Mouse (Mus musculus) heart, postnatal 0 days (tissue): ENCODE results near the gene Ccr6. TPM values are rescaled to one million over a fixed set of nuclear protein-coding genes. Genes with fewer than 3 reads are reported as not detected.

Source experiments
- ATAC-seq: fragments of 200-750 bp; cut with Nextera tagmentation; 2 replicates; pipeline ENCODE4 v1.8.0; 2017; ENCODE audit warnings: low read depth, moderate number of reproducible peaks, moderate library complexity; ENCODE audit not compliant: insufficient read depth
- DNase-seq: peaks from one replicate; pipeline ENCODE4 v3.0.0-alpha.2; 2016; ENCODE audit warnings: low spot score
- H3K27ac ChIP-seq: fragments of 300-500 bp; sonication (generic); 2 replicates; pipeline ENCODE4 v1.5.1; 2014; ENCODE audit warnings: low read depth, mild to moderate bottlenecking
- H3K27me3 ChIP-seq: fragments of 300-500 bp; sonication (generic); 2 replicates; pipeline ENCODE4 v1.6.1; 2014; ENCODE audit warnings: low read length, mixed read lengths; ENCODE audit not compliant: control insufficient read depth, insufficient read depth
- H3K36me3 ChIP-seq: fragments of 300-500 bp; sonication (generic); replicated peaks from 2 replicates; pipeline ENCODE4 v1.6.1; 2014; ENCODE audit warnings: low read length, mixed read lengths; ENCODE audit not compliant: control insufficient read depth, insufficient read depth
- H3K4me1 ChIP-seq: fragments of 300-500 bp; sonication (generic); 2 replicates; pipeline ENCODE4 v1.6.1; 2014; ENCODE audit warnings: antibody characterized with exemption; ENCODE audit not compliant: control insufficient read depth, insufficient read depth
- H3K4me2 ChIP-seq: fragments of 300-500 bp; sonication (generic); 2 replicates; pipeline ENCODE4 v1.6.1; 2014; ENCODE audit warnings: low read depth, mild to moderate bottlenecking, low read length, moderate library complexity
- H3K4me3 ChIP-seq: fragments of 300-500 bp; sonication (generic); 2 replicates; pipeline ENCODE4 v1.5.1; 2014; ENCODE audit warnings: low read depth, low read length
- H3K9ac ChIP-seq: fragments of 300-500 bp; sonication (generic); replicated peaks from 2 replicates; pipeline ENCODE4 v1.6.1; 2014; ENCODE audit warnings: low read depth, low read length, mixed read lengths
- H3K9me3 ChIP-seq: fragments of 300-500 bp; sonication (generic); replicated peaks from 2 replicates; pipeline ENCODE4 v1.6.1; 2016; ENCODE audit warnings: low read length; ENCODE audit not compliant: control insufficient read depth
- CTCF ChIP-seq: IDR thresholded peaks from 2 replicates; pipeline ENCODE4 v1.5.1; 2016; ENCODE audit warnings: antibody characterized with exemption, control low read depth, low read depth
- EP300 ChIP-seq: IDR thresholded peaks from 2 replicates; pipeline ENCODE4 v1.6.1; 2016; ENCODE audit warnings: antibody characterized with exemption, low read depth
- WGBS: fragments of 180-500 bp; shearing (Covaris S2); extraction: QIAGEN DNeasy Blood & Tissue Kit; methylation state at CpG from one replicate; pipeline ENCODE4 v1.1.7; 2014; 5-methylcytosine and 5-hydroxymethylcytosine counted together
- polyA plus RNA-seq: library from polyadenylated mRNA; unstranded; fragments of >200 nt; fragmentation: Nextera tagmentation; extraction: Ambion mirVana; gene quantifications from 2 replicates; pipeline ENCODE4 v1.2.1, GENCODE M21; 2015
- total RNA-seq: library from RNA; depleted of rRNA; stranded (reverse); fragments of >200 nt; gene quantifications from 2 replicates; pipeline ENCODE4 v1.2.3, GENCODE M21; 2014; ENCODE audit warnings: low replicate concordance

Ccr6 gene
- total and polyA plus RNA-seq, 2 experiments from 2014 or later, result not detected

DNA sequence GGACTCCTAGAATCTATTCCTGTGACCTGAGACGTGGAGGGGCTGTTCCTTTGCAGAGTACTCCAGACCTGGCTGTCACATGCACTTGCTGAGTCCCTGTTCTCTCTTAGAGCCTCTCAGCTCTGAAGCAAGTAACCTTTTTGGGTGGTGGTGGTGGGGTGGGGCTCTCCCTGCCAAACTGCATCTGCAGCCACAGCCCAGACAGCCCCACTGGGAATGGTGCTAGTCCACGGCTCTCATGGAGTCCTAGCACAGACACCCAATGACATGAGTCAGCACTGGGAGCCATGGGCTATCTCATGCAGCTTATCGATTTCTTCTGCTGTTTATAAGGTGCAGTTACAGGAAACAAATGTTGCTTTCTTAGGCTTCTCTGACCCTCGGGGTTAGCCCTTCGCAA, 61.9 kb downstream of the Ccr6 start:
- ATAC-seq, result no peak
- no peak for DNase-seq
- WGBS, result 72% methylated on average over 5 of the region's 5 CpGs

DNA sequence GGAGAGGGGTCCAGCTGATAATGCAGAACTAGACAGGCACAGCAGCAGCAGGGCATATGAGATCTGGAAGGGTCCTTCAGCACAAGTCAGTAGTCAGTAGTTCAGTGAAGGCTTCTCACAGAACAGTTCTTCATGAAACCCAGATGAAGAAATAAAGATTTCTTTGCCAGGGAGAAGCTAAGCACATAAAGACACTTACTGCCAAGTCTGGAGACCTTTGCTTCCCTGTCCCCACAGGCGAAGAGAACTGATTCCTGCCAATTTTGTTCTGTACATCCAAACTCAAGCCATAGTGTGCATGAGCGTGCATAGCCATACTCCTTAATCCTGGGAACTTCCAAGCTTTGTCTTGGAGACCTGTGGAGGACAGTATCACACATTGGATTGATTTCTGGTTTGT, 62.4 kb downstream of the Ccr6 start:
- Histone ChIP-seq H3K4me2 (no peak overlapping the region), H3K27ac (no peak overlapping the region), H3K9me3 (no peaks in the 10 kb centered on the region), H3K9ac (no peak overlapping the region), H3K4me3 (no peak overlapping the region), H3K36me3 (peaks cover 32% of the 10 kb centered on the region), H3K27me3 (no peaks in the 10 kb centered on the region), H3K4me1 (no peaks in the 10 kb centered on the region)
- ATAC-seq (no peak), DNase-seq (no peak)
- 84% methylated on average over 2 of the region's 2 CpGs for WGBS
- TF ChIP-seq EP300, result no peak
- no peak for TF ChIP-seq CTCF

More for the DNA sequence above, 61.9 kb downstream of the Ccr6 start:
- H3K4me3 ChIP-seq, result no peak overlapping the region
- no peaks in the 10 kb centered on the region for H3K4me1 ChIP-seq
- H3K36me3 ChIP-seq, result peaks cover 34% of the 10 kb centered on the region
- no peak overlapping the region for H3K9ac ChIP-seq
- no peaks in the 10 kb centered on the region for H3K27me3 ChIP-seq
- H3K27ac ChIP-seq, result no peak overlapping the region
- TF ChIP-seq CTCF (no peak), EP300 (no peak)
- no peak overlapping the region for H3K4me2 ChIP-seq
- no peaks in the 10 kb centered on the region for H3K9me3 ChIP-seq

DNA sequence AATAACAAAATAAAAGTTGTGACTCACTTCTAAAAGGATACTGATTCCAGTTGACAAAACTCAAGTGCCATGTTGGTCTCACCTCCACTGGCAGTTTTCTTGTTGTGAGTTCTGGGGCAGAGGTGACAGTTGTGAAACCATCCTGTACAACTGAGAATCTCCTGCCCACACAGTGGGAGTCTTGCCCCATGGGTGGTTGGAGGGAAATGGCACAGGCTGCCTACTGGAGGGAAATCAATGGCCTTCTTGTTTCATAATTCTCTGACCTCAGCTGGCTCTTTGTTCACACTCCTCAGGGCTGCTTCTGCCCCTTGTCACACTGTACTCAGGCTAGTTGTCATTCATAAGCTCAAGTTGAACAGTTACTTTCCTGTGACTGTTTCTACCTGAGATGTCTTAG, 63.7 kb downstream of the Ccr6 start:
- no peak overlapping the region for H3K4me2 ChIP-seq
- ATAC-seq (no peak), DNase-seq (no peak)
- H3K27me3 ChIP-seq, result no peaks in the 10 kb centered on the region
- no peak for TF ChIP-seq EP300
- TF ChIP-seq CTCF, result no peak
- no peak overlapping the region for H3K9ac ChIP-seq
- no peak overlapping the region for H3K4me3 ChIP-seq
- H3K27ac ChIP-seq, result no peak overlapping the region
- no peaks in the 10 kb centered on the region for H3K4me1 ChIP-seq
- no peaks in the 10 kb centered on the region for H3K9me3 ChIP-seq
- peaks cover 26% of the 10 kb centered on the region for H3K36me3 ChIP-seq

DNA sequence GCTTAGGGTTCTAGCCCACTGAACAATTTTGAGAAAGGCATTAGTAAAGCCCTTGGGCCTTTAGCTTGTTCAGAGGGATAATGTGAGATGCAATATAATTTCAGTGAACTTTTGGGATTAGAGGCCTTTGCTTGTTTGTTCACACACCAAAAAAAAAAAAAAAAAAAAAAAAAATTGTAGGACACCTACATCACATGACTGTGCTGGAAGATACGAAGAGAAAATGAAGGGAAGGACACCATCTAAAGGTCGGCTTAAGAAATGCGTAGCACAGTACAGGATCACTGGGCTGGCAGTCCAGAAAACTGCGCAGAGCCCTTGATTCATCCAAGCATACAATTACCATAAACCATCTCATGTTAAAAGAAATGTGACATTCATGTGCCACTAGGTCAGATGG, 65.7 kb downstream of the Ccr6 start:
- Histone ChIP-seq H3K9ac (no peak overlapping the region), H3K36me3 (peaks cover 20% of the 10 kb centered on the region), H3K4me1 (no peaks in the 10 kb centered on the region), H3K27ac (no peak overlapping the region), H3K4me3 (no peak overlapping the region), H3K4me2 (no peak overlapping the region), H3K27me3 (no peaks in the 10 kb centered on the region), H3K9me3 (no peaks in the 10 kb centered on the region)
- TF ChIP-seq CTCF (no peak), EP300 (no peak)
- ATAC-seq, result no peak
- 79% methylated on average over 4 of the region's 4 CpGs for WGBS
- no peak for DNase-seq

DNA sequence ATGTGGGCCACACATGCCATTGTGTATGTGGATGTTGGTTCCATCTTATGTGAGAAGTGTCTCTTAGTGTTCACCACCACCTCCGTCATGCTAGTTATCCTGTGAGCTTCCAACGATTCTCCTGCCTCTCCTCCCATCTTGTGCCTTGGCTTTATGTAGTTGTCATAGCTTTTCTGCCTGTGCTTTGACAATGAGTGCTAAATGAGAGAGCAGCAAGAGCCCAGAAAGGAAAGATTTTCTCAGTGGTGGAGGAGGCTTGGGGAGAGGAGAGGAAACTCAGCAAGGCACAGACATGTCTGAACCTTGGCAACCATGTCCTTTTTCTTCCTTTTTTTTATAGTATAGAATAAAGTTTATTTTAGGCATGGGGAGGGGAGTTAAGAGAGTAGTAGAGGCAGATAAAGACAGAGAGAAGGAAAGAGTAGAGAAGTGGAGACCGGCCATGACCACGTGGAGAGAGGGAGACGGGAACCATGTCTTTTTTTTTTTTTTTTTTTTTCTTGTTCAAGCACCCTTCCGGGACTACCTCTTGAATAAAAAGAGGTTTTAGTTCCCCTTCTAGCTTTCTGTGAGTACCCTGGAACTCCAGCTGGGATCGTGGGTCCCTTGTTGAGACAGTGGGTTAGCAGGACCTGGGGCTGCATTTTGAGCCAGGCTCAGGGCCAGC, 67.1 kb downstream of the Ccr6 start:
- Histone ChIP-seq H3K9me3 (no peaks in the 10 kb centered on the region), H3K4me2 (no peak overlapping the region), H3K27ac (no peak overlapping the region), H3K9ac (no peak overlapping the region), H3K27me3 (no peaks in the 10 kb centered on the region), H3K36me3 (0 out of 2 replicates have a peak, but pooled peaks cover 11% of the 10 kb centered on the region), H3K4me3 (no peak overlapping the region), H3K4me1 (no peaks in the 10 kb centered on the region)
- 68% methylated on average over 7 of the region's 7 CpGs for WGBS
- ATAC-seq, result no peak
- no peak for DNase-seq
- TF ChIP-seq EP300 (no peak), CTCF (no peak)

DNA sequence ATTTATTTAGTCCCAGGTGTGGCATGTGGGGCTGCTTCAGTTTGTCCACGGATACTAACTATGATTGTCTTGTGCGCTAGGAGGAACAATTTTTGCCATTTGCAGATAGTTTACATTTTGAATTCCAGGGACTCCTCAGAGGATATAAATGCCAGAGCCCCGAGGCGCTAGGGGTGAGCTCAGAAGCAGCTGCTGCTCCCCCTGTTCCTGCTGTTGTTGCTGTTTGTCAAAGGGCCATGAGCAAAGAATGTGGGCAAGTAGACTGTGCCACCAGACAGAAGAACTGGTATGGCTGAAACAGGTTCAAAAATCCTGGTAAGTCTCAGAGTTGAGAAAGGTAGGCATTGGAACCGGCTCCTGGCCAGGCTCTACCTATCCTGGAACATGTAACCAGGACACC, 67.8 kb downstream of the Ccr6 start:
- no peak overlapping the region for H3K4me2 ChIP-seq
- no peaks in the 10 kb centered on the region for H3K9me3 ChIP-seq
- DNase-seq, result no peak
- 64% methylated on average over 5 of the region's 5 CpGs for WGBS
- 0 out of 2 replicates have a peak, but pooled peaks cover 7% of the 10 kb centered on the region for H3K36me3 ChIP-seq
- no peak overlapping the region for H3K4me3 ChIP-seq
- no peaks in the 10 kb centered on the region for H3K27me3 ChIP-seq
- no peaks in the 10 kb centered on the region for H3K4me1 ChIP-seq
- H3K27ac ChIP-seq, result no peak overlapping the region
- TF ChIP-seq CTCF, result no peak
- TF ChIP-seq EP300, result no peak
- no peak overlapping the region for H3K9ac ChIP-seq
- ATAC-seq, result no peak
